Mouse (Mus musculus): ENCODE measurements around the gene Vsig10l. TPM values are rescaled to one million over a fixed set of nuclear protein-coding genes. Genes with fewer than 3 reads are reported as not detected.

Vsig10l gene
- polyA plus RNA-seq, 1 experiment from 2014 or later: 1.8 TPM

GRCm38 (mm10) chr7:43488646-43489045, 25.7 kb downstream of the Vsig10l start:
- no peaks in the 10 kb centered on the region for H3K9me3 ChIP-seq
- 41% methylated on average over 5 of the region's 5 CpGs for WGBS
- H3K27ac ChIP-seq: no peak overlapping the region
- no peak overlapping the region for H3K9ac ChIP-seq (replicated peaks)
- H3K4me2 ChIP-seq: peak overlapping the region; percentile 78; the same call in 1 of the 2 replicates
- H3K27me3 ChIP-seq: peaks cover 37% of the 10 kb centered on the region
- no peaks in the 10 kb centered on the region for H3K36me3 ChIP-seq
- no peak for ATAC-seq (ENCODE audit: insufficient number of reproducible peaks, insufficient read depth, low FRiP score, low TSS enrichment, low read depth)
- H3K4me1 ChIP-seq (replicated peaks): peaks cover 6% of the 10 kb centered on the region; the same call in 1 of the 2 replicates
- H3K4me3 ChIP-seq (replicated peaks): 0 out of 2 replicates have a peak overlapping the region, but pooled peaks have one; percentile 66

- Histone ChIP-seq H3K36me3 (no peaks in the 10 kb centered on the region), H3K27ac (0 out of 2 replicates have a peak within 1 kb of the TSS, but pooled peaks have one; percentile 7), H3K4me1 (replicated peaks) (peaks cover 6% of the 10 kb centered on the region; the same call in 1 of the 2 replicates), H3K4me3 (replicated peaks) (peak within 1 kb of the TSS; percentile 66), H3K4me2 (peak within 1 kb of the TSS; percentile 78), H3K27me3 (peaks cover 40% of the 10 kb centered on the region), H3K9ac (replicated peaks) (peak within 1 kb of the TSS; percentile 86), H3K9me3 (no peaks in the 10 kb centered on the region)
- WGBS: 2% methylated on average over 30 of the region's 41 CpGs
- ATAC-seq (ENCODE audit: insufficient number of reproducible peaks, insufficient read depth, low FRiP score, low TSS enrichment, low read depth): peak; percentile 56
These were observed 26.7 kb downstream of the Vsig10l start, which contains the start of gene Iglon5 for GRCm38 (mm10) chr7:43489631-43490125. Iglon5 (minus strand) TSS chr7:43490075.

GRCm38 (mm10) chr7:43490182-43490584, 27.2 kb downstream of the Vsig10l start:
- peak; percentile 82 for ATAC-seq (ENCODE audit: insufficient number of reproducible peaks, insufficient read depth, low FRiP score, low TSS enrichment, low read depth)
- H3K9ac ChIP-seq (replicated peaks): peak overlapping the region; percentile 86
- WGBS: 0% methylated on average over 13 of the region's 13 CpGs
- peaks cover 6% of the 10 kb centered on the region; the same call in 1 of the 2 replicates for H3K4me1 ChIP-seq (replicated peaks)
- H3K36me3 ChIP-seq: no peaks in the 10 kb centered on the region
- no peaks in the 10 kb centered on the region for H3K9me3 ChIP-seq
- H3K27ac ChIP-seq: no peak overlapping the region
- peak overlapping the region; percentile 66 for H3K4me3 ChIP-seq (replicated peaks)
- peaks cover 45% of the 10 kb centered on the region for H3K27me3 ChIP-seq
- peak overlapping the region; percentile 78 for H3K4me2 ChIP-seq

- H3K27ac ChIP-seq: no peak overlapping the region
- peaks cover 6% of the 10 kb centered on the region; the same call in 1 of the 2 replicates for H3K4me1 ChIP-seq (replicated peaks)
- no peak overlapping the region for H3K9ac ChIP-seq (replicated peaks)
- H3K9me3 ChIP-seq: no peaks in the 10 kb centered on the region
- peaks cover 52% of the 10 kb centered on the region for H3K27me3 ChIP-seq
- WGBS: 61% methylated on average over 9 of the region's 9 CpGs
- no peak for ATAC-seq (ENCODE audit: insufficient number of reproducible peaks, insufficient read depth, low FRiP score, low TSS enrichment, low read depth)
- peak overlapping the region; percentile 78 for H3K4me2 ChIP-seq
- no peaks in the 10 kb centered on the region for H3K36me3 ChIP-seq
- H3K4me3 ChIP-seq (replicated peaks): peak overlapping the region; percentile 66; the same call in 1 of the 2 replicates
These were observed 27.9 kb downstream of the Vsig10l start for GRCm38 (mm10) chr7:43490861-43491260.

- no peak overlapping the region for H3K4me2 ChIP-seq
- WGBS: 13% methylated on average over 21 of the region's 21 CpGs
- ATAC-seq (ENCODE audit: insufficient number of reproducible peaks, insufficient read depth, low FRiP score, low TSS enrichment, low read depth): no peak
- peaks cover 39% of the 10 kb centered on the region for H3K27me3 ChIP-seq
- no peak overlapping the region for H3K27ac ChIP-seq
- no peak overlapping the region for H3K9ac ChIP-seq (replicated peaks)
- peaks cover 9% of the 10 kb centered on the region; the same call in 1 of the 2 replicates for H3K9me3 ChIP-seq
- H3K4me3 ChIP-seq (replicated peaks): no peak overlapping the region
- no peaks in the 10 kb centered on the region for H3K36me3 ChIP-seq
- H3K4me1 ChIP-seq (replicated peaks): no peaks in the 10 kb centered on the region
These were observed 32.5 kb downstream of the Vsig10l start for GRCm38 (mm10) chr7:43495343-43496021.

GRCm38 (mm10) chr7:43511707-43512478, 48.9 kb downstream of the Vsig10l start:
- Histone ChIP-seq H3K9me3 (no peaks in the 10 kb centered on the region), H3K36me3 (no peaks in the 10 kb centered on the region), H3K4me3 (replicated peaks) (no peak overlapping the region), H3K27me3 (no peaks in the 10 kb centered on the region), H3K4me1 (replicated peaks) (no peaks in the 10 kb centered on the region), H3K9ac (replicated peaks) (no peak overlapping the region), H3K4me2 (no peak overlapping the region), H3K27ac (no peak overlapping the region)
- no peak for ATAC-seq (ENCODE audit: insufficient number of reproducible peaks, insufficient read depth, low FRiP score, low TSS enrichment, low read depth)
- WGBS: 57% methylated on average over 4 of the region's 4 CpGs

GRCm38 (mm10) chr7:43512519-43512918, 49.6 kb downstream of the Vsig10l start:
- Histone ChIP-seq H3K36me3 (no peaks in the 10 kb centered on the region), H3K9ac (replicated peaks) (no peak overlapping the region), H3K27me3 (no peaks in the 10 kb centered on the region), H3K27ac (no peak overlapping the region), H3K4me3 (replicated peaks) (no peak overlapping the region), H3K9me3 (no peaks in the 10 kb centered on the region), H3K4me1 (replicated peaks) (no peaks in the 10 kb centered on the region), H3K4me2 (no peak overlapping the region)
- 69% methylated on average over 4 of the region's 4 CpGs for WGBS
- ATAC-seq (ENCODE audit: insufficient number of reproducible peaks, insufficient read depth, low FRiP score, low TSS enrichment, low read depth): no peak

- H3K4me1 ChIP-seq (replicated peaks): no peaks in the 10 kb centered on the region
- no peak overlapping the region for H3K27ac ChIP-seq
- no peak overlapping the region for H3K4me2 ChIP-seq
- no peak overlapping the region for H3K9ac ChIP-seq (replicated peaks)
- H3K27me3 ChIP-seq: no peaks in the 10 kb centered on the region
- no peaks in the 10 kb centered on the region for H3K9me3 ChIP-seq
- no peak overlapping the region for H3K4me3 ChIP-seq (replicated peaks)
- H3K36me3 ChIP-seq: no peaks in the 10 kb centered on the region
- no peak for ATAC-seq (ENCODE audit: insufficient number of reproducible peaks, insufficient read depth, low FRiP score, low TSS enrichment, low read depth)
- WGBS: 85% methylated on average over 5 of the region's 5 CpGs
These were observed 52.1 kb downstream of the Vsig10l start for GRCm38 (mm10) chr7:43515076-43515475.

- whole genome bisulfite sequencing: 88% methylated on average over 15 of the region's 15 CpGs
- no peak overlapping the region for H3K9ac ChIP-seq (replicated peaks)
- no peak overlapping the region for H3K4me2 ChIP-seq
- no peaks in the 10 kb centered on the region for H3K36me3 ChIP-seq
- H3K4me1 ChIP-seq (replicated peaks): no peaks in the 10 kb centered on the region
- no peak overlapping the region for H3K27ac ChIP-seq
- H3K27me3 ChIP-seq: no peaks in the 10 kb centered on the region
- no peaks in the 10 kb centered on the region for H3K9me3 ChIP-seq
- no peak for ATAC-seq (ENCODE audit: insufficient number of reproducible peaks, insufficient read depth, low FRiP score, low TSS enrichment, low read depth)
- H3K4me3 ChIP-seq (replicated peaks): no peak overlapping the region
These were observed 55.4 kb downstream of the Vsig10l start for GRCm38 (mm10) chr7:43518341-43518740.

Data from limb, embryonic 12.5 days (tissue).